Mouse (Mus musculus) thymus, adult 2 months (tissue): ENCODE measurements around the gene Prkag2. TPM values are rescaled to one million over a fixed set of nuclear protein-coding genes. Genes with fewer than 3 reads are reported as not detected.

Experiments used
- DNase-seq: peaks from one replicate; pipeline ENCODE4 v3.0.0; 2021
- H3K27ac ChIP-seq: fragments of 200-500 bp; 2 replicates; pipeline ENCODE4 v1.5.1; 2012; ENCODE audit warnings: low read length, control low read depth; ENCODE audit not compliant: control insufficient read depth, insufficient read depth
- H3K27me3 ChIP-seq: fragments of 200-500 bp; 2 replicates; pipeline ENCODE4 v1.6.1; 2012; ENCODE audit warnings: mild to moderate bottlenecking, low read length, moderate library complexity, mixed read lengths; ENCODE audit not compliant: control insufficient read depth, insufficient read depth
- H3K36me3 ChIP-seq: fragments of 200-500 bp; 2 replicates; pipeline ENCODE4 v1.6.1; 2012; ENCODE audit warnings: mild to moderate bottlenecking, low read length, moderate library complexity; ENCODE audit not compliant: control insufficient read depth, insufficient read depth
- H3K4me1 ChIP-seq: fragments of 200-500 bp; replicated peaks from 2 replicates; pipeline ENCODE4 v1.6.1; 2012; ENCODE audit warnings: low read length; ENCODE audit not compliant: control insufficient read depth, insufficient read depth
- H3K4me3 ChIP-seq: fragments of 200-500 bp; 2 replicates; pipeline ENCODE4 v1.5.1; 2012; ENCODE audit warnings: mild to moderate bottlenecking, low read length, control low read depth, moderate library complexity; ENCODE audit not compliant: control insufficient read depth, insufficient read depth
- CTCF ChIP-seq: fragments of 200-500 bp; IDR thresholded peaks from 2 replicates; pipeline ENCODE4 v1.5.1; 2012; ENCODE audit warnings: mild to moderate bottlenecking, control low read depth, low read length, moderate library complexity, borderline replicate concordance; ENCODE audit not compliant: control insufficient read depth, poor library complexity, insufficient read depth; ENCODE audit errors: extremely low read depth
- POLR2A ChIP-seq: fragments of 200-500 bp; IDR thresholded peaks from 2 replicates; pipeline ENCODE4 v1.6.1; 2012; ENCODE audit warnings: mild to moderate bottlenecking, low read length, control low read depth, moderate library complexity; ENCODE audit not compliant: control insufficient read depth, poor library complexity, insufficient read depth; ENCODE audit errors: extremely low read depth
- WGBS: fragments of 180-500 bp; shearing (Covaris S2); methylation state at CpG from one replicate; pipeline ENCODE4 v1.1.7; 2018; 5-methylcytosine and 5-hydroxymethylcytosine counted together
- polyA plus RNA-seq: library from polyadenylated mRNA; depleted of rRNA; stranded (reverse); fragments of >200 nt; gene quantifications from 2 replicates; pipeline ENCODE4 v1.2.3, GENCODE M21; 2012

Gene Prkag2
- polyA plus RNA-seq, 1 experiment, result 23.5 TPM

- TF ChIP-seq POLR2A, result no peak
- TF ChIP-seq CTCF, result no peak
- H3K27me3 ChIP-seq, result peaks cover 3% of the 10 kb centered on the region; the same call in 1 of the 2 replicates
- no peaks in the 10 kb centered on the region for H3K36me3 ChIP-seq
- no peak overlapping the region for H3K4me3 ChIP-seq
- 7% methylated on average over 4 of the region's 4 CpGs for whole genome bisulfite sequencing
- peaks cover 33% of the 10 kb centered on the region for H3K4me1 ChIP-seq
- H3K27ac ChIP-seq, result no peak overlapping the region
- DNase-seq, result no peak
These were observed 101.1 kb downstream of the Prkag2 start for GRCm38 (mm10) chr5:24999351-24999750.

GRCm38 (mm10) chr5:24995576-24996100 lies 104.8 kb downstream of the Prkag2 start:
- Histone ChIP-seq H3K4me3 (no peak overlapping the region), H3K36me3 (no peaks in the 10 kb centered on the region), H3K27me3 (peaks cover 3% of the 10 kb centered on the region; the same call in 1 of the 2 replicates), H3K4me1 (peaks cover 31% of the 10 kb centered on the region), H3K27ac (no peak overlapping the region)
- 11% methylated on average over 13 of the region's 13 CpGs for WGBS
- TF ChIP-seq POLR2A (no peak), CTCF (no peak)
- DNase-seq, result no peak

GRCm38 (mm10) chr5:24993190-24993589 lies 107.3 kb downstream of the Prkag2 start:
- Histone ChIP-seq H3K27me3 (peaks cover 3% of the 10 kb centered on the region; the same call in 1 of the 2 replicates), H3K27ac (no peak overlapping the region), H3K4me1 (peaks cover 29% of the 10 kb centered on the region), H3K36me3 (no peaks in the 10 kb centered on the region), H3K4me3 (no peak overlapping the region)
- 30% methylated on average over 3 of the region's 3 CpGs for WGBS
- no peak for TF ChIP-seq CTCF
- no peak for DNase-seq

GRCm38 (mm10) chr5:24991575-24991974 lies 108.9 kb downstream of the Prkag2 start:
- H3K4me1 ChIP-seq, result peaks cover 28% of the 10 kb centered on the region
- no peak for DNase-seq
- H3K27me3 ChIP-seq, result peaks cover 3% of the 10 kb centered on the region; the same call in 1 of the 2 replicates
- H3K27ac ChIP-seq, result no peak overlapping the region
- no peak overlapping the region for H3K4me3 ChIP-seq
- H3K36me3 ChIP-seq, result no peaks in the 10 kb centered on the region
- WGBS, result 91% methylated on average over 1 of the region's 1 CpGs
- no peak for TF ChIP-seq CTCF

GRCm38 (mm10) chr5:24990460-24990859 lies 110.0 kb downstream of the Prkag2 start:
- H3K4me1 ChIP-seq, result peaks cover 26% of the 10 kb centered on the region
- TF ChIP-seq POLR2A (no peak), CTCF (no peak)

GRCm38 (mm10) chr5:24989683-24990082 lies 110.8 kb downstream of the Prkag2 start:
- Histone ChIP-seq H3K4me3 (no peak overlapping the region), H3K27me3 (no peaks in the 10 kb centered on the region; the same call in 1 of the 2 replicates), H3K27ac (no peak overlapping the region), H3K36me3 (no peaks in the 10 kb centered on the region), H3K4me1 (peaks cover 24% of the 10 kb centered on the region)
- 12% methylated on average over 3 of the region's 3 CpGs for WGBS
- no peak for TF ChIP-seq CTCF
- TF ChIP-seq POLR2A, result no peak
- no peak for DNase-seq

More at GRCm38 (mm10) chr5:24990460-24990859, 110.0 kb downstream of the Prkag2 start:
- peaks cover 1% of the 10 kb centered on the region; the same call in 1 of the 2 replicates for H3K27me3 ChIP-seq
- no peaks in the 10 kb centered on the region for H3K36me3 ChIP-seq
- H3K27ac ChIP-seq, result no peak overlapping the region
- no peak for DNase-seq
- H3K4me3 ChIP-seq, result no peak overlapping the region
- WGBS, result 78% methylated on average over 5 of the region's 5 CpGs

- Histone ChIP-seq H3K4me3 (no peak overlapping the region), H3K27ac (no peak overlapping the region), H3K4me1 (peaks cover 22% of the 10 kb centered on the region), H3K36me3 (no peaks in the 10 kb centered on the region), H3K27me3 (no peaks in the 10 kb centered on the region)
- DNase-seq, result no peak
- TF ChIP-seq POLR2A (no peak), CTCF (no peak)
- WGBS, result 94% methylated on average over 2 of the region's 2 CpGs
These were observed 113.5 kb downstream of the Prkag2 start for GRCm38 (mm10) chr5:24986956-24987355.
